Mouse (Mus musculus) frontal cortex, adult (tissue): ENCODE results near the gene Ttll2.
A peak's percentile ranks its signal among the peaks of the same experiment; 100 is the strongest.
"Not testable (repeated sequence)": the region's sequence is repeated elsewhere in the genome, so short reads cannot be mapped to it uniquely, and the experiment has no call there.

ENCODE experiments used
- ATAC-seq: cut with Nextera tagmentation; 2 replicates; pipeline ENCODE4 v1.9.2; 2017; ENCODE audit warnings: mild to moderate bottlenecking, moderate library complexity, mixed read lengths; ENCODE audit not compliant: low TSS enrichment

Ttll2 gene

DNA sequence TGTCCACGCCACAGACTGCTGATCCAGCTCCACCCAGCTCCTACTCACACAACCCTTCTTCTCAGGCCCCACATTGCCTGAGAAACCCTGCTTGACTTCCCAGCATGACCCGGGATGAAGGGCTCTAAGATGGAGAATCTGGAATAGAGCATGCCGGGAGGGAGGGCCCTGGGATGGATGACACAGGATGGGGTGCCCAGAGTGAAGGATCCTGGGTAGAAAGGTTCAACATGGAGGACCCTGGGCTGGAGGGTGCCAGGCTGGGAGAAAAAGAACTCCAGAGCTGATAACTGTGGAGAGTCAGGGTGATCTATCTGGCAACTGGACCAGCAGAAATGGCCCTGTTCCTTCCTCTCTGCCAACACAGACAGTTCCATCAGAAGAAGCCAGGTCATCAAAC, 13.1 kb upstream of the Ttll2 start:
- not testable (repeated sequence) for ATAC-seq

DNA sequence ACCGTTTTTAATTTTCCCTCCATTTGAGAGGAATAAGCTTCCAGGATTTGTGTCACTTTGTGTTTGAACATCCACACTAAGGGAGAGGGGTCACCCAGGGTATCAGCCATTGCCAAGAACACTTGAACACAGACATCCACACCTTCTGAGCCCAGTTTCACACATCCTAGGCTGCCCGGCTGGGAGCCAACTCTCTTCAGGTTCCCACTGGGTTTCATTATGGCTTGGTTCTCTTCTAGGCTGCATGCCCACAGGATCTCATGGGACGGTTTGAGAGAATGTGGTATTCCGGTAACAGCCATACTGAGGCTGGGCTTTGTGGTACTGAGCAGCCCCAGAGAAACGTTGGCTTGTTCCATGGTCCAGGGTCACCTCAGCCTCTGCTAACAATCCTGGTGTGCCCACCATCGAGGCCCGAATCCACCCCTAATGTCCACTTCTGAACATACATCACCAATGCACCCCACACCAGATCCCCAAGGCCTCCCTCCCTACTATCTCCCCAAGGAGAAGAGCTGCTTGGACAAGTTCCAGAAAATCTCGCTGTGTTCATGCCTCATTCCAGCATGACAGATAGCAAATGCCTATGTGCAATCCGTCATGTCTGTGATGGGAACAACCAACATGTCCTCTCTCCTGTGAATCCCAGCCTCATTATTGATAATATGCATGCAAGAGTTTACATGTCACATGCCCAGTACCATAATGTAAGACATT, 8.4 kb upstream of the Ttll2 start:
- ATAC-seq, result not testable (repeated sequence)

DNA sequence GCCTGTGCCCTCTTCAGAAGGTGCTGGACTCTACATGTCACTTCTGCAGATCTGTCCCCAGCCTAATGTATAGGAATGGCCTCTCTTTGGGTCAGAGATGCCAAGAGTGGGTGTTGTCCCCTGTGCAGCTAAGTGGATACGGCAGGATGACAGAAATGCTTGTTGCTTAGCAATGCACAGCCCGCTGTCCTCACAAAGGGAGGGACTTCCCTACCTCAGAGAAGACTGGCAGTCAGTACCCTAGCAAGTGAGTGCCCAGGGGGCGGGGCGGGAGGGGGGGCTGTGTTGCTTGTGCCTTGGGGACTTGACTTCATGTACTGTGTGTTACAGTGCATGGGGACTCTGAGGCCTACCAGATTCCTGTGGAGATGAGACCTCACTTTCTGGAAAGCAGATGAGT, 7.3 kb upstream of the Ttll2 start:
- not testable (repeated sequence) for ATAC-seq

- ATAC-seq, result not testable (repeated sequence)
Observed at GRCm38 (mm10) chr17:7348765-7349164, 3.7 kb downstream of the Ttll2 start.

DNA sequence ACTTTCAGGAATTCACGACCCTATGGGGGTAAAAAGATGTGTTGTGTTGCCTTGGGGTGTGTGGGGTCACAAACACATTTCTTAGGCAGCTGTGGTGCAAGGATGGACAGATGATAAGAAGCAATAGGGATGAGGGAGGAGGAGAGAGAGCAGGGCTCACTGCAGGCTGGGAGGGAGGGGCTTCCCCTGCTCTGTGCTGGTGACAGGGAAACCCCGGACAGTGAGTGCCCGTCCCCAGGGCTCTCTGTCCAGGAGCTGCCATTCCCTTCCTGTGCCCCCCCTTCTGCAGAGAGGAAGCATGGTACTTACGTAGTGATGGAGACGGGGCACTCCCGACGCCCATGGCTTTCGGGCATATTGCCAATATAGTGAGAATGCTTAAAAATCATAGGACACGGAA, 15.1 kb downstream of the Ttll2 start:
- not testable (repeated sequence) for ATAC-seq

DNA sequence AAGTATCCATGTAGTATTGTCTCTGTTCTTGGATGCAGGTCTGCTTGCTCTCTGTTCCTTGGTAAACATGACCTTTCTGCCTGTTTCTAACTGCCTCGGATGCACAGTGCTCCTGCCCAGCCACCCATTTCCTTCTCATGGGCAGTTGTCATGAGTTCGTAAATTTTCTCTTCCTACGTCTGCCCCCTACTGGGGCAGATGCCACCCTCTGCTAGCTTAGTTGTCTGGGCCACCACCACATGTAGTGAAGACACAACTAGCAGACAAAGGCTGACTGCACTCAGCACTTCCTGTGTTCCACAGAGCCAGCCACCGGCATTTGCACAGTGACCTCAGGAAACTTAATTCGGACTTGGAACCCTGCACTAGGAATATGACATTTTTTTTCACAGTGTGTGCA, 19.8 kb downstream of the Ttll2 start:
- ATAC-seq, result not testable (repeated sequence)

GRCm38 (mm10) chr17:7326415-7326814, 26.1 kb downstream of the Ttll2 start:
- not testable (repeated sequence) for ATAC-seq

- ATAC-seq, result not testable (repeated sequence)
Observed at GRCm38 (mm10) chr17:7324346-7324745, 28.1 kb downstream of the Ttll2 start, which contains the start of gene Tcp10a. Tcp10a (plus strand) TSS chr17:7324646.

- not testable (repeated sequence) for ATAC-seq
Observed at GRCm38 (mm10) chr17:7319789-7320188, 32.7 kb downstream of the Ttll2 start.

DNA sequence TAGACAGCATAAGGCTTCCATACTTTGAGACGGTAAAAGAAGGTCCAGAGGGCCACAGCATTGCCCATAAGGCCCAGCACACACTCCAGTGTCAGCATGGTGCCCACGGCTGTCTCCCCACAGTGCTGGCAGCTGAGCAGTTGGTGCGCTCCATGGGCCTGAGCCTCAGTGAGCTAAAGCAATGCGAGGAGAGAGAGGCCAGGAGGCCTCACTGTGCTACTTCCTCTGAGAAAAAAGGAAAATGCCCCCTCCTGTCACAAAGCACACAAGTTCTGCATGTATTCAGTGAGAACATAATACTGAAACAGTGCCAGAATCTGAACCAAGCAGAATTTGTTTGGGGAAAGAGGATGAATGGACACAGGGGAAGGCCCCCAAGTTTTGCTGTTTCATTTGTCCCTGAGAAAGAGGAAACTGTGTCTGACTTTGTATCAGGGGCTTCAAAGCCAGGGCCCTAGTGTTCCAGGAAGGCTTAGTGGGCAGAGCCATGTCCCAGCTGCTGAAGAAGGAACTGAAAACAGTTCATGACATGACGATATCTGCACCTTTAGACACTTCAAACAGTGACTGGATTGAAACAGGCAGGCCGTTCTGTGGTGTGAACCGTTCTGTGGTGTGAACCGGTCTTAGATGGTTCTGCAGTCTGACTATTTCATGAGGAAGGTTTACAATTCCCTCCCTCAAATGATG, 36.7 kb downstream of the Ttll2 start:
- ATAC-seq, result not testable (repeated sequence)

GRCm38 (mm10) chr17:7306278-7307196, 46.0 kb downstream of the Ttll2 start:
- peak; percentile 93 for ATAC-seq
